Mouse (Mus musculus): ENCODE results near the gene Uimc1. TPM values are rescaled to one million over a fixed set of nuclear protein-coding genes. Genes with fewer than 3 reads are reported as not detected.

The Uimc1 gene
- polyA plus RNA-seq, 1 experiment from 2014 or later = 20.7 TPM

DNA sequence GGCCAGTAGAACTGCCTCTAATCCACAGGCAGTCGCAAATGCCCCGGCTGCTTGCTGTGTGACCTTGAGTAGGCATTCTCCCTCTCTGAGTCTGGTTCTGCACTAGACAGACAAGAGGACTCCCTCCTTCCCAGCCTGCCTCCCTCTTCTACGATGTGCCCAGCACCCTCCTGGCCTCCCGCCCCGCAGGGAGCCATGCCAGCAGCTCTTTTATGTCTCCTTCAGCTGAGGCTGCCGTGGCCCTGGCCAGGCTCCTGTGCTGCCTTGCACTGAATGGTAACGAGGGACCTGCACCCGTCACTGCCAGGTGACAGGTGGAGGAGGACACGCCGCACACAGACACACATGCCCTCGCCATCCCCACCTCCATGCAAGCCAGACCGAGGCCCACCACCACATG is 119.1 kb downstream of the Uimc1 start:
- 24% methylated on average over 12 of the region's 12 CpGs for WGBS
- no peak overlapping the region for H3K4me2 ChIP-seq (ENCODE audit: low read length)
- ATAC-seq = peak; percentile 54; the same call in 1 of the 2 replicates
- 0 out of 2 replicates have a peak overlapping the region, but pooled peaks have one; percentile 14 for H3K9ac ChIP-seq (ENCODE audit: low read length)
- H3K4me1 ChIP-seq (ENCODE audit: control insufficient read depth, insufficient read depth, low read length) = peaks cover 22% of the 10 kb centered on the region
- no peaks in the 10 kb centered on the region for H3K9me3 ChIP-seq (replicated peaks; ENCODE audit: control insufficient read depth, low read length)
- DNase-seq (ENCODE audit: low spot score) = peak; percentile 63
- no peak overlapping the region for H3K4me3 ChIP-seq (ENCODE audit: low read depth, low read length)
- no peaks in the 10 kb centered on the region for H3K36me3 ChIP-seq (ENCODE audit: control insufficient read depth, insufficient read depth, low read length)
- H3K27me3 ChIP-seq (replicated peaks; ENCODE audit: control insufficient read depth, insufficient read depth, low read length) = 0 out of 2 replicates have a peak, but pooled peaks cover 3% of the 10 kb centered on the region
- no peak overlapping the region for H3K27ac ChIP-seq (ENCODE audit: low read depth, low read length)

- no peak for ATAC-seq
- WGBS = 36% methylated on average over 8 of the region's 8 CpGs
- H3K9me3 ChIP-seq (replicated peaks; ENCODE audit: control insufficient read depth, low read length) = no peaks in the 10 kb centered on the region
- no peak overlapping the region for H3K9ac ChIP-seq (ENCODE audit: low read length)
- no peaks in the 10 kb centered on the region for H3K36me3 ChIP-seq (ENCODE audit: control insufficient read depth, insufficient read depth, low read length)
- H3K27me3 ChIP-seq (replicated peaks; ENCODE audit: control insufficient read depth, insufficient read depth, low read length) = 0 out of 2 replicates have a peak, but pooled peaks cover 3% of the 10 kb centered on the region
- H3K4me1 ChIP-seq (ENCODE audit: control insufficient read depth, insufficient read depth, low read length) = peaks cover 20% of the 10 kb centered on the region
- H3K4me2 ChIP-seq (ENCODE audit: low read length) = no peak overlapping the region
- H3K27ac ChIP-seq (ENCODE audit: low read depth, low read length) = no peak overlapping the region
- H3K4me3 ChIP-seq (ENCODE audit: low read depth, low read length) = no peak overlapping the region
- DNase-seq (ENCODE audit: low spot score) = no peak
These were observed 121.3 kb downstream of the Uimc1 start for GRCm38 (mm10) chr13:54978804-54979203.

Other genes with a start within 250 kb of the Uimc1 start
- gene Unc5a, start 150.9 kb downstream of the Uimc1 start, polyA plus RNA-seq (2014; fragmentation: Nextera tagmentation; extraction: Ambion mirVana) = 12.3 and 16.2 TPM in 2 replicates
- gene Hk3, start 78.9 kb downstream of the Uimc1 start, polyA plus RNA-seq (2014; fragmentation: Nextera tagmentation; extraction: Ambion mirVana) = 0.80 and 1.1 TPM in 2 replicates
- 20.3 and 20.8 TPM in 2 replicates for gene Zfp346, start 5.0 kb upstream of the Uimc1 start, polyA plus RNA-seq (2014; fragmentation: Nextera tagmentation; extraction: Ambion mirVana)
- not detected in 2 replicates for gene Gm17617, start 33.2 kb upstream of the Uimc1 start, polyA plus RNA-seq (2014; fragmentation: Nextera tagmentation; extraction: Ambion mirVana)
- 0.30 and 1.1 TPM in 2 replicates for gene Fgfr4, start 52.3 kb upstream of the Uimc1 start, polyA plus RNA-seq (2014; fragmentation: Nextera tagmentation; extraction: Ambion mirVana)
- gene Nsd1, start 109.5 kb upstream of the Uimc1 start, polyA plus RNA-seq (2014; fragmentation: Nextera tagmentation; extraction: Ambion mirVana) = 52.3 and 61.1 TPM in 2 replicates
- 360 and 415 TPM in 2 replicates for gene Prelid1, start 220.2 kb upstream of the Uimc1 start, polyA plus RNA-seq (2014; fragmentation: Nextera tagmentation; extraction: Ambion mirVana)
- gene Rab24, start 221.6 kb upstream of the Uimc1 start, polyA plus RNA-seq (2014; fragmentation: Nextera tagmentation; extraction: Ambion mirVana) = 94.2 and 104 TPM in 2 replicates
- gene Mxd3, start 229.5 kb upstream of the Uimc1 start, polyA plus RNA-seq (2014; fragmentation: Nextera tagmentation; extraction: Ambion mirVana) = 33.2 and 37.1 TPM in 2 replicates